Mouse (Mus musculus) activated CD4-positive, CD25-positive, alpha-beta regulatory T cell, adult 4 months (primary cell): ENCODE data around the gene Srp54a. TPM values are rescaled to one million over a fixed set of nuclear protein-coding genes. Genes with fewer than 3 reads are reported as not detected.
"Not testable (repeated sequence)": the region's sequence is repeated elsewhere in the genome, so short reads cannot be mapped to it uniquely, and the experiment has no call there.

Experiments used
- ATAC-seq: one replicate; pipeline ENCODE4 v1.8.0; 2017
- polyA plus RNA-seq, 2 experiments: library from polyadenylated mRNA; unstranded; fragments of 100-300 nt; shearing (Covaris generic); gene quantifications; one replicate each; pipeline ENCODE4 v1.2.1; 2017

Srp54a gene
- polyA plus RNA-seq, 2 experiments from 2014 or later: 137 to 147 TPM

DNA sequence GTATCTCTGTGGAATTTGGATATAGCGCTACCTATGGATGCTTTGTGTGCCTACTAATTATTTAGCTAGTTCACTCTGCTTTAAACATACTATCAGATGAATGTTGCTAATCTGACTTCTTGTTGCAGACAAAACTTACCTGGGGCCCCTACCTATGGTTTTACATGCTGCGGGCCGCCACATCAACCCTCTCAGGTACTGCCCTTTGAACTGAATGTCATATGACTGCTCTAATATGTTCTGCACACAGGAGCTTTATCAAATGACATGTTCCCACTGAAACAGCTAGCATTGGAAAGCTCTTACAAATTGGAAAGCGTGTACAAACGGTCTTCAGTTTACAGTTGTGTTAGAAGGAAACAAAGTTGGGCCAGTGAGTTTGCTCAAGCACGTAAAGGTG, 55.5 kb downstream of the Srp54a start:
- ATAC-seq: not testable (repeated sequence)

DNA sequence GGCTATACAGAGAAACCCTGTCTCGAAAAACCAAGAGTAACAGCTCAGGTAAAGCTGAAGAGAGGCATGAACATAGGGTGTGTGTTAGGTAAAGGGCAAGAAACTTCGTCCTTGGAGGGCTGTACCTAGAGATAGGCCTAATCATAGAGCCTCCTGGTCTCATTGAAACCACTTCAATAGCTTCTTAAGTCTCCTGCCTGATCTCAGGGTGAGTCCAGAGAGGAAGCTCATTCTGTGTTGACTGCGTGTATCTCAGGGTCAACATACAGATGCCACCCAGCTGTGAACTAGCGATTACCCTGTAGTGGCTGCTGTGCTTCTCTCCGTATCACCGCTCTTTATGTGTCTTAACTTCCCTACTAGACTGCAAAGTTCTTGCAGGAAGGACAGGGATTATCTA, 57.8 kb downstream of the Srp54a start:
- ATAC-seq: not testable (repeated sequence)

DNA sequence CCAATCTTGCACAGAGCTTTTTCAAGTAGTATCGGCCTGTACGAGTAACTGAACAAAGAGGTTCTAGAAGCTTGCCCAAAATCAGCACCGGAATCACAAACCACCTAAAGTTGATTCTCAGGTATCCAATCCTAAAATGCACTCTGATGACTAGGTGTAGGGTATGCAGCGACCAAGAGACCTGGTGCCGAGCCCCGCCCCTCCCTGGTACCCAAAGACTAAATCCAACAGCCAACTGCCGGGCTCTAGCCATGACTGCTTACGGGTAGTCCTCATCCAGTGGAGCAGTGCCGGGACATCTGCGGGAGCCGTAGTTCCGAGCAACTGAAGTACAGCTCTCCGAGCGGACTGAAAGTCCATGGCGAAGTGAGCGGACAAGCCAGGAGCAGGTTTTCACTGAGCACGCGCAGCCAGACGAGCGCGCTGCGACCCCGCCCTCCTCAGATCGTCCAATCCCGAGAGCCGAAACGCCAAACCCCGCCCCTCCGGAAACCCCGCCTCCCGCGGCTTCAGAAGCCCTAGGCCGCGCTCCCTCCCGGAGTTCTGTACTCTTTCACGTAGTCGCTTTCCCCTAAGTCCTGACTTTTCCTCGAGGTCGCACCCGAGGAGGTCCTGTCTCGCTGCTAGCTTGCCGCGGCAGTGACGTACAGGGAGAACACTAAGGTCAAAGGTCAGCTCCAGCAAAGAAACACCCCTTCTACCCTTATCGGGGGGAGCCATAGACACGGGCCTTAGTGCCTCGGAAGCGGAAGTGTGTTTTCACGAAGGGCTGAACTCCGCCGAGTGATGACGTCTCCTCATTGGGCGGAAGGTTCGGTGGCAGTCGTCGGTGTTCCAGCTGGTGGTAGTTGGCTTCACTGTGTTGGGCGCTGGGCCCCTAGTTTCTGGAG, 74.7 kb downstream of the Srp54a start, which contains the start of gene Srp54b:
Gene Srp54b (plus strand): TSS at position 546 of the 890 bp plus-strand sequence.
- peak; percentile 94 for ATAC-seq

- peak; percentile 34 for ATAC-seq
Observed at GRCm38 (mm10) chr12:55155449-55155783, 75.4 kb downstream of the Srp54a start.

Other genes with a start within 250 kb of the Srp54a start
- gene Cfl2, start 217.4 kb upstream of the Srp54a start, polyA plus RNA-seq: 10 to 100 TPM; 26.5 to 30.6 TPM
- gene Gm20403, start 93.7 kb upstream of the Srp54a start, polyA plus RNA-seq: not detected
- gene Baz1a, start 65.9 kb upstream of the Srp54a start, polyA plus RNA-seq: 10 to 100 TPM; 32.7 to 38.6 TPM
- 10 to 100 TPM; 14.0 to 17.8 TPM for gene 2700097O09Rik, start 152 bp upstream of the Srp54a start, polyA plus RNA-seq
- 10 to 100 TPM; 17.8 to 22.9 TPM for gene Fam177a, start 44.2 kb downstream of the Srp54a start, polyA plus RNA-seq
- 10 to 100 TPM; 38.3 to 44.8 TPM for gene Srp54b, start 74.8 kb downstream of the Srp54a start, polyA plus RNA-seq
- not detected for gene 1700047I17Rik2, start 119.3 kb downstream of the Srp54a start, polyA plus RNA-seq
- gene Srp54c, start 149.9 kb downstream of the Srp54a start, polyA plus RNA-seq: 10 to 100 TPM; 55.6 to 55.7 TPM
- 1 to 10 TPM; 8.7 to 9.3 TPM for gene 1110008L16Rik, start 219.3 kb downstream of the Srp54a start, polyA plus RNA-seq
- gene Ppp2r3c, start 222.7 kb downstream of the Srp54a start, polyA plus RNA-seq: 10 to 100 TPM; 22.6 to 26.8 TPM